Mouse (Mus musculus) testis, postnatal 14 days (tissue): ENCODE data around the gene Il17ra.

Source experiments
- DNase-seq: peaks from one replicate; pipeline ENCODE4 v3.0.0; 2021; ENCODE audit warnings: low spot score

The Il17ra gene

DNA sequence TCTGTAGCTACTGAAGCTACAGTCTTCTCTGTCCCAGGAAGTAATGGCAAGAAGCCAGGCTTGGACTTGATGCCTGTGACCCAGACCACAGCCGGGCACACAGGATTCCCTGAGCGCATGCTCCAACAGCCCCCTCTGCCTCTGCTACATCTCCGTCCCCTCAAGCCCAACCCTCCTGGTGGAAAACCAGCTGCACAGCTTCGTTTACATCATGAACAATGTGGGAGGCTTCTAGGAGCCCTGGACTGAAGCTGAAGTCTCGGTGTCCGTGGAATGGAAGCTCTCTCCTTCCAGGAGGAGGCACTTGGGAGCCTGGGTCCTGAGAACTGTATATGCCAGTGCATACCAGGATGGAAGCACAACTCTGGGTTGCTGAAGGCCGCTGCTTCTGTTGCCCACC lies 46.9 kb downstream of the Il17ra start:
- DNase-seq, result no peak

DNA sequence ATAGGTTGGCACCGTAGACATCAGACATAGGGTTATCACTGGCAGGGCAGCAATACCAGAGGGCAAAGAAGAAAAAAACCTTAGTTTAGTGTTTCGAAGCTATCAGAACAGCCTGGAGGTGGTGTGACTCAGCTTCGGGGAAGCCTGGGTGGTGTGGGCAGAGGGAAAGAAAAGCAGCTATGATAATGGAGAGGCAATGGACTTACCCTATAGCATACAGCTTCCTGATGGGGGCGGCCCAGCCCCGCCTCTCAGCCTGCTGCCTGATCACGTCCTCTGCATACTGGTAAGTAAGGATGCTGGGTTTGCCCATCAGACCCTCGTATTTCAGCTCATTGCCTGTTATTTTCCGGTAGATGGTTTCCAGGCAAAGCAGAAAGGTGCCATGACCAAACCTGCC lies 47.4 kb downstream of the Il17ra start:
- no peak for DNase-seq

DNA sequence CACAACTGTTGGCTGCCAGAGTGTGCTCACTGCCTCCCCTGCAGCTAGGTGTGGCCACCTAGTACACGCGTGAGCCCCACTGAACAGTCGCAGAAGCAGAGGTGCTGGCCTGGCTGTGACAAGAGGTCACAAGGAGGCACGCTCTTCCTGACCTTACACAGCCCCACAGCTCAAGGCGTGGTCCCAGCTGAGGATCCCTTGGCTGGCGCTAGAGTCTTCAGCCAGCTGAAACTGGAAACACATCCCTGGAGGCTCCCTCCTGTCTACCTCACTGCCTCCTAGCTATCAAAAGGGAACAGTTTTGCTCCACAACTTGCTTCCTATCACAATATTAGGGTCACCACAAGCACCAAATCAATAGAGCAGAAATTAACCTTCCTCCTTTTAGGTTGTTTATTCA lies 48.2 kb downstream of the Il17ra start:
- no peak for DNase-seq

DNA sequence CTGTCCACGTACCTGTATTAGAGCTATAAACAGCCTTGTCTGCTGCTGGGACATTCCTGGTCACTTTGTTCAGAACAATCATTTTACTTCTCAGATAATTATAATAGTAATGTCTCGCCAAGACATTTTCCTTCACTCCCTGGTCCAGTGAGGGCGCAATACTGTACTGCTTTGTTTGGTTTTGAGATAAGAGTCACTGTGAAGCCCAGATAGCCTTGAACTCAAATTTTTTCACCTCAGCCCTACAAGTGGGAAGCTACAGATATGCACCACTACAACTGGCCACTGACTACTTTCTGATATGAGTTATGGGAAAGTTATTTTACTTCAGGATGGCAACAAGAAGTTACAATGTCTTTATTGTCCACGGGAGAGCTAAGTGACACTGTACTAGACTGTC lies 53.4 kb downstream of the Il17ra start:
- peak; percentile 60 for DNase-seq

DNA sequence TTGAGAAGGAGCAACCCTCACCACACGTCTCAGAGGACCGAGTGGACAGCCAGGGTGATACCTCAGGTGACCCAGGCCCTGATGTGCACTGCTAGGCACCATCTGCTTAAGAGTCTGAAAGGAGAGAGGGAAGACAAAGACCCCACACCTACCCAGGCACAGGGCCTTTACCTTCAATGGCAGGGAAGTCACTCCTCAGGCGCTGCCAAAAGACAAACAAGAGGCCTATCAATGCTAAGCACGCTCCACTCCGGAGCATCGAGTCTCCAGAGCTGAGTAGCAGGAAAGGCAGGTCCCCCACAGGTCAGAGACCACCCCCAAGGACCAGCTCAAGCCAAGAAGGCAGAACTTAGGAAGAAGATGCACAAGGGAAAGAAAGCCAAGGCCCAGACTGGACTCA lies 53.8 kb downstream of the Il17ra start:
- no peak for DNase-seq

DNA sequence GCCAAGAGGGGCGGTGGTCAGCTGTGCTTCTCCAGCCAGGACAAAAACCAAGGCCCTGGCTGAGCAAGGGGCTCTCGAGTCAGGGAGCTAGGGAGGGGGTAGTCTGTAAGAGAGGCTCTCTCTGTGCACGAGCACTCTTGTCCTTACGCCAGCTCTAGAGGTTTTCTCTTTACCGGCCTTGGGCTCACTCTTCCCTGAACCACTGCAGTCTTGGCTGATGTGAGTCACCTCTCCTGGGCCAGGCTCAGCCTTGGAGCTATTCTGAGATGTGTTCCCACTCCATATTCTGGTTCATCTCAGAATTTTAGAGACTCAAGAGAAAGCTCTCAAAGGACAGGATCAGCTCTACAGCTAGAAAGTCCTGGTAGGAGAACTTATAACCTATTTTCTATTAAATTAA lies 54.3 kb downstream of the Il17ra start:
- no peak for DNase-seq

DNA sequence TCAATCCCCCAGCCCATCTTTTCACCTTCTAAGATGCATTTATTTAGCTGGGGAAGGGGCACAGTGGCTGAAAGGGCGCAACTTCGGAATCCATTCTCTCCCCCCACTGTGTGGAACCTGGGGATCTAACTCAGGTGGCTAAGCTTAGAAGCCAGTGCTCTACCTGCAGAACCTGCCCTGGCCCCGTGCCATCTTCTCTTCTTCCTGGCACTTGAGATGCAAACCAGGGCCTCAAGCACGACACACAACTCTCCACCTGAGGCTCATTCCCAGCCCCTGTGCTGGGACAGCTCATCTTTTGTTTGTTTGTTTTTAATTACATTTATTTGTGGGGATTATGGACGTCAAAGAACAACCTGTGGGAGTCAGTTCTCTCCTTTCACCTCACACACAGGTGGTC lies 56.6 kb downstream of the Il17ra start:
- no peak for DNase-seq

DNA sequence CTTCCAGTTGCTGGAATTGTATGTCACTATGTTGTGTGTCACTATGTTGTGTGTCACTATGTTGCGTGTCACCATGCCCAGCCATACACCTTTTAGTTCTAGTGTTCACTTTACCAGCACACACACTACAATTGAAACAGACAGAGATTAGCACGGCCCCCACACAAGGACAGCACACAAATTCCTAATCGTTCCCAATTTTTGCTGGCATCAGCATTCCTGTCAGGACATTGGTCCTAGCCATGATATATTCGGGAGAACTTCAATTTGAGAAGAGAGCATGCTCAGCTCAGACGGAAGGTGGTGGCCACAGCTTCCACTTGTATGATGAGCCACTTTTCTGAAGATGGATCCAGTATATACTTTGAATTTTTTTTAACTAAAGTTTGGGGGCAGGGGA lies 61.7 kb downstream of the Il17ra start:
- DNase-seq, result no peak

DNA sequence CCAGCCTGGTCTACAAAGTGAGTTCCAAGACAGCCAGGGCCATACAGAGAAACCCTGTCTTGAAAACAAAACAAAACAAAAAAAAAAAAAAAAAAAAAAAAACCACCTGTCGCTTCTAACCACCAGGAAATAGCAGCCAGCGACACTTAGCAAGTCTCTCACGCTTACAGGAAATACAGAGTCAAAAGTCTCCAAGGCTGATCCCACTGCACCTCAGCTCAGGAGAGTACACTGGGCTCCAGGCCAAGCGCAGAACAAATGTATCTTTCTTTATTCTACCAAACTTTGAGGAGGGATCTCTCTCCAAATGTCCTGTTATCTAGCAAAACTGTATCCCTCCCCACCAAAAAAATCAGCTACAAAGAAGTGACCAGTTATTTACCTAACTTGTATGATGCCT lies 66.1 kb downstream of the Il17ra start:
- peak; percentile 73 for DNase-seq

DNA sequence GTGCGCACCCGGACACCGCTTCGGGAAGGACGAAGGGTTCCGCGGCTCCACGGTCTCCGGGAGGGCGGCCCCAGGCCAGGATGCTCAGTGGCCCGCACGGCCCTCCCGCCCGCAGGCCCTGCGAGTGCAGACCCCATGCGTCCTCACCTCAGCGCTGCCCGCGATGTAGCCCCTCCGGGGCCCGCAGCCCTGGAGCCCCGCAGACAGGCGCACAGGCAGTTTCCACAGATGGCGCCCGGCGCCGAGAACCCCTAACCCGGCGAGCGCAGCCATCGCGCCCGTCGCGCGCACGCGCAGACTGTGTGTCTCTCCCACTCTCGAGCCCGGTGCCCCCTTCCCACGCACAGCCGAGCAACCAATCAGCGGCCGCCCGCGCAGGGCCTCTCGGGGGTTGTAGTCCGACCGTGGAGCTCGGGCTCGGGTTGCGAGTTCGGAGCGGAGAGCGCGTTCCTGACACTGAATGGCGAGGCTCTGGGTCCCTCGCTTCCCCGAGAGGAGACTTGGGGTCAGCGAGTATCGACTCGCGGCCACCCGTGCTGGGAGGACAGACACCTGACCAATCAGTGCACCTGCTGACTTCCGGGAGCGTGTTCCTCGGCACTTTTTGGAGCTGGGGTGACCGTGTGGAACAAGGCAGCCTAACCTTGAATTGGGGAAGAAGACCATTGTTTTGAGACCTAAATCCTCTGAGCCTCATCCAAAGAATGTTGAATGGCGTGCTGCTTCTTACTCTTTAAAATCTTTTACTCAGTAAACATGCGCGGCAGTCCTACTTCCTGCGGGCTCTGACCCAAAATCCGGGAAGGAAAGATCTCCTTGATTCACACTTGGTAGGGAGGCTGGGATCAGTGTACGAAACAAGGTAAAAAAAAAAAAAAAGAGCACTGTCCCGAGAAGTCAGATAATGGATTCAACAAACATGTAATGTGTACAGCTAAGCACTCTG lies 68.2 kb downstream of the Il17ra start, which contains the start of gene Hdhd5:
TSS of gene Hdhd5 (minus strand) at position 300 of the 946 bp plus-strand sequence.
- DNase-seq, result peak; percentile 95

DNA sequence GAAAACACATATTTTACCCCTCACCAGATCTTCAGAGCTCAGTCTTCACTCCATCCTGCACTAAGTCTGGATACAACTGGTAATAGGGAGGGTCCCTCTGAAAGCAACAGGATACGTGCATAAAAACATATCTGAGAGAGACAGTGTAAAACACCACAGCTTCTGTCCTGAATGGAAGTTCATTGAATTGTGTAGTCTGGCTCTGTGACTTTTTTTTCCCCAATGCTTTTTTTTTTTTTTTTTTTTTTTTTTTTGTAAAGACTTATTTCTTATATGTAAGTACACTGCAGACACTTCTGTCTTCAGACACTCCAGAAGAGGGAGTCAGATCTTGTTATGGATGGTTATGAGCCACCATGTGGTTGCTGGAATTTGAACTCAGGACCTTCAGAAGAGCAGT lies 69.5 kb downstream of the Il17ra start:
- no peak for DNase-seq

DNA sequence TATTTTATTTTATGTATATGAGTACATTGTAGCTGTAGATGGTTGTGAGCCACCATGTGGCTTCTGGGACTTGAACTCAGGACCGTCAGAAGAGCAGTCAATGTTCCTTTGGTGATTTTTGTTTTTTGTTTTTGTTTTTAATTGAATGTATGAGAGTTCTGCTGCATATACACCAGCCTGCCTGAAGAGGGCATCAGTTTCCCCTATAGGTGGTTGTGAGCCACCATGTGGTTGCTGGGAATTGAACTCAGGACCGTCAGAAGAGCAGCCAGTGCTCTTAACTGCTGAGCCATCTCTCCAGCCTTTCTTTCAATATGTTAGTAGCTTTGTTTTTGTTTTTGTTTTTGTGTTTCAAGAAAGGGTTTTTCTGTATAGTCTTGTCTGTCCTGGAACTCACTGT lies 73.3 kb downstream of the Il17ra start:
- DNase-seq, result no peak
